Mouse (Mus musculus) ES-Bruce4 (cell line): Measurements from ENCODE around the gene Rnf167.

Source experiments
- CTCF ChIP-seq: IDR thresholded peaks from one replicate; pipeline ENCODE4 v1.8.1; 2011; ENCODE audit warnings: low read depth, low read length
- EP300 ChIP-seq: IDR thresholded peaks from 2 replicates; pipeline ENCODE4 v1.6.1; 2011; ENCODE audit warnings: low read depth, low read length; ENCODE audit not compliant: insufficient read depth

- TF ChIP-seq EP300 (no peak), CTCF (peak; percentile 67)
Observed at GRCm38 (mm10) chr11:70625473-70625872, 21.6 kb upstream of the Rnf167 start.
